Mouse (Mus musculus) liver, embryonic 13.5 days (tissue): ENCODE results near the gene Paqr5. TPM values are rescaled to one million over a fixed set of nuclear protein-coding genes. Genes with fewer than 3 reads are reported as not detected.

Experiments used
- ATAC-seq: fragments of 200-750 bp; cut with Nextera tagmentation; 2 replicates; pipeline ENCODE4 v1.8.0; 2017; ENCODE audit warnings: low read depth, mild to moderate bottlenecking, moderate number of reproducible peaks, moderate library complexity
- DNase-seq: peaks from one replicate; pipeline ENCODE4 v3.0.0; 2022
- H3K27ac ChIP-seq: fragments of 300-500 bp; sonication (generic); 2 replicates; pipeline ENCODE4 v1.5.1; 2015; ENCODE audit warnings: moderate library complexity, mild to moderate bottlenecking, inconsistent platforms
- H3K27me3 ChIP-seq: fragments of 300-500 bp; sonication (generic); 2 replicates; pipeline ENCODE4 v1.6.1; 2015; ENCODE audit warnings: mild to moderate bottlenecking, inconsistent platforms
- H3K36me3 ChIP-seq: fragments of 300-500 bp; sonication (generic); 2 replicates; pipeline ENCODE4 v1.6.1; 2015; ENCODE audit warnings: mild to moderate bottlenecking, inconsistent platforms
- H3K4me1 ChIP-seq: fragments of 300-500 bp; sonication (generic); replicated peaks from 2 replicates; pipeline ENCODE4 v1.6.1; 2015; ENCODE audit warnings: inconsistent platforms
- H3K4me2 ChIP-seq: fragments of 300-500 bp; sonication (generic); 2 replicates; pipeline ENCODE4 v1.6.1; 2015; ENCODE audit warnings: inconsistent platforms, mild to moderate bottlenecking, moderate library complexity
- H3K4me3 ChIP-seq: fragments of 300-500 bp; sonication (generic); replicated peaks from 2 replicates; pipeline ENCODE4 v1.5.1; 2015; ENCODE audit warnings: mild to moderate bottlenecking, inconsistent platforms
- H3K9ac ChIP-seq: fragments of 300-500 bp; sonication (generic); 2 replicates; pipeline ENCODE4 v1.6.1; 2015; ENCODE audit warnings: mild to moderate bottlenecking, inconsistent platforms
- H3K9me3 ChIP-seq: fragments of 300-500 bp; sonication (generic); replicated peaks from 2 replicates; pipeline ENCODE4 v1.6.1; 2016; ENCODE audit warnings: inconsistent platforms
- WGBS: fragments of 180-500 bp; shearing (Covaris S2); methylation state at CpG from one replicate; pipeline ENCODE4 v1.1.7; 2015; ENCODE audit not compliant: insufficient replicate concordance; 5-methylcytosine and 5-hydroxymethylcytosine counted together
- polyA plus RNA-seq: library from polyadenylated mRNA; unstranded; fragments of >200 nt; fragmentation: Nextera tagmentation; extraction: Ambion mirVana; gene quantifications from 2 replicates; pipeline ENCODE4 v1.2.1, GENCODE M21; 2015

Gene Paqr5
- polyA plus RNA-seq: 0.05 and 0.12 TPM in 2 replicates

- ATAC-seq (peak; percentile 75), DNase-seq (peak; percentile 23)
- H3K27me3 ChIP-seq: peaks cover 50% of the 10 kb centered on the region
- WGBS: under 1% methylated on average over 32 of the region's 32 CpGs
- peak within 1 kb of the TSS; percentile 64 for H3K4me2 ChIP-seq
- H3K9ac ChIP-seq: 0 out of 2 replicates have a peak within 1 kb of the TSS, but pooled peaks have one; percentile 3
- H3K27ac ChIP-seq: no peak within 1 kb of the TSS
- H3K36me3 ChIP-seq: no peaks in the 10 kb centered on the region
- H3K4me1 ChIP-seq: peaks cover 11% of the 10 kb centered on the region
- H3K9me3 ChIP-seq: no peaks in the 10 kb centered on the region
- H3K4me3 ChIP-seq: peak within 1 kb of the TSS; percentile 40
Measured at GRCm38 (mm10) chr9:62026600-62026999, at the start of gene Paqr5. Gene Paqr5, minus strand, starts transcription at chr9:62026856.

- Histone ChIP-seq H3K27ac (no peak overlapping the region), H3K4me1 (no peaks in the 10 kb centered on the region), H3K4me3 (no peak overlapping the region), H3K4me2 (no peak overlapping the region), H3K27me3 (no peaks in the 10 kb centered on the region), H3K36me3 (no peaks in the 10 kb centered on the region), H3K9ac (no peak overlapping the region), H3K9me3 (no peaks in the 10 kb centered on the region)
- no peak for DNase-seq
- WGBS: 74% methylated on average over 3 of the region's 3 CpGs
- ATAC-seq: no peak
Measured at GRCm38 (mm10) chr9:62062234-62062633, 35.6 kb upstream of the Paqr5 start.

- DNase-seq (no peak), ATAC-seq (no peak)
- 79% methylated on average over 2 of the region's 2 CpGs for WGBS
- H3K9ac ChIP-seq: no peak overlapping the region
- H3K36me3 ChIP-seq: no peaks in the 10 kb centered on the region
- no peaks in the 10 kb centered on the region for H3K27me3 ChIP-seq
- H3K4me2 ChIP-seq: no peak overlapping the region
- no peak overlapping the region for H3K4me3 ChIP-seq
- no peaks in the 10 kb centered on the region for H3K4me1 ChIP-seq
- H3K9me3 ChIP-seq: no peaks in the 10 kb centered on the region
- H3K27ac ChIP-seq: no peak overlapping the region
Measured at GRCm38 (mm10) chr9:62060431-62060830, 33.8 kb upstream of the Paqr5 start.

- DNase-seq (no peak), ATAC-seq (no peak)
- Histone ChIP-seq H3K9ac (no peak overlapping the region), H3K4me1 (no peaks in the 10 kb centered on the region), H3K27ac (no peak overlapping the region), H3K9me3 (no peaks in the 10 kb centered on the region), H3K4me3 (no peak overlapping the region), H3K36me3 (no peaks in the 10 kb centered on the region), H3K27me3 (no peaks in the 10 kb centered on the region), H3K4me2 (no peak overlapping the region)
- 88% methylated on average over 11 of the region's 11 CpGs for WGBS
Measured at GRCm38 (mm10) chr9:62059941-62060340, 33.3 kb upstream of the Paqr5 start.

GRCm38 (mm10) chr9:62057881-62058506 is 31.3 kb upstream of the Paqr5 start:
- no peaks in the 10 kb centered on the region for H3K36me3 ChIP-seq
- ATAC-seq: no peak
- no peaks in the 10 kb centered on the region for H3K4me1 ChIP-seq
- H3K4me2 ChIP-seq: no peak overlapping the region
- 54% methylated on average over 7 of the region's 7 CpGs for WGBS
- no peaks in the 10 kb centered on the region for H3K9me3 ChIP-seq
- no peak for DNase-seq
- no peaks in the 10 kb centered on the region for H3K27me3 ChIP-seq
- H3K4me3 ChIP-seq: no peak overlapping the region
- no peak overlapping the region for H3K27ac ChIP-seq
- no peak overlapping the region for H3K9ac ChIP-seq

- no peaks in the 10 kb centered on the region for H3K4me1 ChIP-seq
- H3K27me3 ChIP-seq: no peaks in the 10 kb centered on the region
- WGBS: 50% methylated on average over 2 of the region's 2 CpGs
- ATAC-seq (no peak), DNase-seq (no peak)
- H3K9me3 ChIP-seq: no peaks in the 10 kb centered on the region
- no peak overlapping the region for H3K9ac ChIP-seq
- H3K36me3 ChIP-seq: no peaks in the 10 kb centered on the region
- H3K27ac ChIP-seq: no peak overlapping the region
- no peak overlapping the region for H3K4me2 ChIP-seq
- no peak overlapping the region for H3K4me3 ChIP-seq
Measured at GRCm38 (mm10) chr9:62056206-62056605, 29.6 kb upstream of the Paqr5 start.

- Histone ChIP-seq H3K4me1 (no peaks in the 10 kb centered on the region), H3K36me3 (no peaks in the 10 kb centered on the region)
- no peak for DNase-seq
Measured at GRCm38 (mm10) chr9:62050801-62051200, 24.1 kb upstream of the Paqr5 start.

GRCm38 (mm10) chr9:62049166-62049565 is 22.5 kb upstream of the Paqr5 start:
- Histone ChIP-seq H3K27ac (no peak overlapping the region), H3K4me3 (no peak overlapping the region), H3K9me3 (no peaks in the 10 kb centered on the region), H3K27me3 (no peaks in the 10 kb centered on the region), H3K4me2 (no peak overlapping the region), H3K4me1 (no peaks in the 10 kb centered on the region), H3K36me3 (no peaks in the 10 kb centered on the region), H3K9ac (no peak overlapping the region)
- DNase-seq (no peak), ATAC-seq (no peak)
- WGBS: 64% methylated on average over 8 of the region's 8 CpGs

More at GRCm38 (mm10) chr9:62050801-62051200, 24.1 kb upstream of the Paqr5 start:
- H3K27ac ChIP-seq: no peak overlapping the region
- WGBS: 43% methylated on average over 4 of the region's 4 CpGs
- no peak overlapping the region for H3K4me2 ChIP-seq
- H3K4me3 ChIP-seq: no peak overlapping the region
- no peak overlapping the region for H3K9ac ChIP-seq
- no peak for ATAC-seq
- H3K9me3 ChIP-seq: no peaks in the 10 kb centered on the region
- H3K27me3 ChIP-seq: no peaks in the 10 kb centered on the region

- 63% methylated on average over 3 of the region's 3 CpGs for WGBS
- no peak overlapping the region for H3K4me3 ChIP-seq
- ATAC-seq (no peak), DNase-seq (no peak)
- no peaks in the 10 kb centered on the region for H3K4me1 ChIP-seq
- H3K27me3 ChIP-seq: no peaks in the 10 kb centered on the region
- no peak overlapping the region for H3K27ac ChIP-seq
- no peak overlapping the region for H3K4me2 ChIP-seq
- no peaks in the 10 kb centered on the region for H3K9me3 ChIP-seq
- no peaks in the 10 kb centered on the region for H3K36me3 ChIP-seq
- no peak overlapping the region for H3K9ac ChIP-seq
Measured at GRCm38 (mm10) chr9:62042167-62042566, 15.5 kb upstream of the Paqr5 start.

- Histone ChIP-seq H3K4me1 (no peaks in the 10 kb centered on the region), H3K36me3 (no peaks in the 10 kb centered on the region), H3K27me3 (no peaks in the 10 kb centered on the region), H3K9ac (no peak overlapping the region), H3K4me3 (no peak overlapping the region), H3K9me3 (no peaks in the 10 kb centered on the region), H3K27ac (no peak overlapping the region), H3K4me2 (no peak overlapping the region)
- DNase-seq (peak; percentile 71), ATAC-seq (no peak)
- 5% methylated on average over 20 of the region's 20 CpGs for WGBS
Measured at GRCm38 (mm10) chr9:62040008-62040608, 13.5 kb upstream of the Paqr5 start.

GRCm38 (mm10) chr9:62035806-62036205 is 9.2 kb upstream of the Paqr5 start:
- no peaks in the 10 kb centered on the region for H3K9me3 ChIP-seq
- H3K36me3 ChIP-seq: no peaks in the 10 kb centered on the region
- no peaks in the 10 kb centered on the region for H3K4me1 ChIP-seq
- ATAC-seq (no peak), DNase-seq (no peak)
- H3K27me3 ChIP-seq: no peaks in the 10 kb centered on the region
- H3K9ac ChIP-seq: no peak overlapping the region
- no peak overlapping the region for H3K4me2 ChIP-seq
- H3K27ac ChIP-seq: no peak overlapping the region
- WGBS: 73% methylated on average over 1 of the region's 1 CpGs
- H3K4me3 ChIP-seq: no peak overlapping the region

GRCm38 (mm10) chr9:62032206-62032605 is 5.5 kb upstream of the Paqr5 start:
- Histone ChIP-seq H3K4me1 (no peaks in the 10 kb centered on the region), H3K9ac (no peak overlapping the region), H3K4me2 (no peak overlapping the region), H3K36me3 (no peaks in the 10 kb centered on the region), H3K27ac (no peak overlapping the region), H3K4me3 (no peak overlapping the region), H3K27me3 (peaks cover 17% of the 10 kb centered on the region), H3K9me3 (no peaks in the 10 kb centered on the region)
- no peak for ATAC-seq
- no peak for DNase-seq
- 68% methylated on average over 3 of the region's 3 CpGs for WGBS
